Mouse (Mus musculus) embryonic facial prominence, embryonic 15.5 days (tissue): ENCODE measurements around the gene Cryba1. TPM values are rescaled to one million over a fixed set of nuclear protein-coding genes. Genes with fewer than 3 reads are reported as not detected.

Source experiments
- ATAC-seq: fragments of 200-750 bp; cut with Nextera tagmentation; 2 replicates; pipeline ENCODE4 v1.8.0; 2017; ENCODE audit warnings: low read depth, moderate TSS enrichment; ENCODE audit not compliant: insufficient number of reproducible peaks, low FRiP score, low TSS enrichment
- H3K27ac ChIP-seq: fragments of 300-500 bp; sonication (generic); replicated peaks from 2 replicates; pipeline ENCODE4 v1.5.1; 2015; ENCODE audit warnings: mild to moderate bottlenecking, inconsistent platforms
- H3K27me3 ChIP-seq: fragments of 300-500 bp; sonication (generic); 2 replicates; pipeline ENCODE4 v1.6.1; 2015; ENCODE audit warnings: inconsistent platforms
- H3K36me3 ChIP-seq: fragments of 300-500 bp; sonication (generic); 2 replicates; pipeline ENCODE4 v1.6.1; 2015; ENCODE audit warnings: mild to moderate bottlenecking, inconsistent platforms
- H3K4me1 ChIP-seq: fragments of 300-500 bp; sonication (generic); 2 replicates; pipeline ENCODE4 v1.6.1; 2015; ENCODE audit warnings: inconsistent platforms
- H3K4me2 ChIP-seq: fragments of 300-500 bp; sonication (generic); replicated peaks from 2 replicates; pipeline ENCODE4 v1.6.1; 2015; ENCODE audit warnings: mild to moderate bottlenecking, inconsistent platforms
- H3K4me3 ChIP-seq: fragments of 300-500 bp; sonication (generic); replicated peaks from 2 replicates; pipeline ENCODE4 v1.5.1; 2015; ENCODE audit warnings: mild to moderate bottlenecking, inconsistent platforms
- H3K9ac ChIP-seq: fragments of 300-500 bp; sonication (generic); 2 replicates; pipeline ENCODE4 v1.6.1; 2015; ENCODE audit warnings: inconsistent platforms
- H3K9me3 ChIP-seq: fragments of 300-500 bp; sonication (generic); replicated peaks from 2 replicates; pipeline ENCODE4 v1.6.1; 2016; ENCODE audit warnings: inconsistent platforms
- WGBS: fragments of 180-500 bp; shearing (Covaris S2); methylation state at CpG from one replicate; pipeline ENCODE4 v1.1.7; 2015; 5-methylcytosine and 5-hydroxymethylcytosine counted together
- polyA plus RNA-seq: library from polyadenylated mRNA; unstranded; fragments of >200 nt; fragmentation: Nextera tagmentation; extraction: Ambion mirVana; gene quantifications from 2 replicates; pipeline ENCODE4 v1.2.1, GENCODE M21; 2015

Cryba1 gene
- polyA plus RNA-seq = 6.0 and 7.2 TPM in 2 replicates

DNA sequence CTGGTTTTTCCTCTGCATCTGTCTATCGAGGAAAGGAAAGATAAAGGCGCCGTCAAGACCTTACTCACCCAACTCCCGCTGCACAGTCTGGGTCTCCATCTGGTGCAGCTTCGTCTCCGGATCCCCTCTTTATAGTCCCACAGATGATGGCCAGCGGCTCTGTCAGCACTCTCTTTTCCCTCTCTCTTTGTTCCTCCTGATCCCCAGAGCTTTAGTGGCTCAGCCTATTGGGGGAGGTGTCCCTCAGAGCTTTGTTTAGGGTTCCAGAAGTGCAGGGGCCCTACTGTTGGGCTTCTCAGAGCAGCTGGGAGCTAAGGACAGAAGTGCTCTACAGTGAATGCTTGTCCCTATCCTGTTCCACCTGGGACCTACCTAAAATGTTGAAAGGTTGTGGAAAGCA is at the start of gene Cryba1:
Cryba1 (minus strand) TSS at position 101 of the 400 bp plus-strand sequence.
- H3K27me3 ChIP-seq = no peaks in the 10 kb centered on the region
- no peaks in the 10 kb centered on the region for H3K36me3 ChIP-seq
- H3K9ac ChIP-seq = no peak within 1 kb of the TSS
- no peak within 1 kb of the TSS for H3K4me3 ChIP-seq
- H3K4me2 ChIP-seq = no peak within 1 kb of the TSS
- no peak for ATAC-seq
- 41% methylated on average over 7 of the region's 7 CpGs for WGBS
- 0 out of 2 replicates have a peak, but pooled peaks cover 3% of the 10 kb centered on the region for H3K4me1 ChIP-seq
- no peak within 1 kb of the TSS for H3K27ac ChIP-seq
- no peaks in the 10 kb centered on the region for H3K9me3 ChIP-seq

DNA sequence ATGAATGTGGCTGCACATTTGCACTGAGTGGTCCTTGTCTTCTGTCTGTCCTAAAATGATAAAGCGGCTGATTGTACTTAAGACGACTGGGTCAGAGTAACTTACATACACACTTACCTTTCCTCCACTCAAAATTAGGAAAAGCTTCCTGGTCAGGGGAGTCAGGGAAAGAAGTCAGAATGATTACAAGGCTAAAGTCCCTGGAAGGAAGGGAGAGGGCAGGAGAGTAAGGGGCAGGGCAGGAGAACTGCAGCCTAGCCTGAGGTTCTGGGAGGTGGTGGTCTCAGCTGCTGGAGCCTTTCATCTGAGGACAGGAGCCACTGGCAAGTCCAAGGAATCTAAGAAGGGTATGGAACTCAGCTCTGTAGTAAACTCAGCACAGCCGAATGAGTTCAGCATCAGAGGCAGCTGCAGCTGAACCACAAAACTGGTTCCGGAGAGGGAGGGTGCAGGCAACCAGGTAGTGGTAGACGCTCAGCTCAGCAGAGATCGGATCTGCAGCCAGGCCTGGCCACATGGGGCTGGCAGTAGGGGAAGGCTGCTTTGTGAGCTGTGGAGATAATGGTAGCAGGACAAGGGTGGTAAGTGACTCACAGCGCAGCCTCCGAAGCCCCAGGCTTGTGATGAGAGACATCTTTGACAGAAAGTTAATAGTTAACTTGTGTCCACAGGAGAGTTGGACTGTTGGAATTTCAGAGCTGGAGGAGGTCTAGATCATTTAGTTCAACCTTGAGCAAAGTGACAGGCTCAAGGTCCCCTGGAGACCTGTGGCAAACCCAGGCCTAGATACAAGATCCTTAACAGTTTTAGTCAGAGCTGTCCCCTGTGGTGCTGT is 47.0 kb upstream of the Cryba1 start:
- Histone ChIP-seq H3K4me3 (no peak overlapping the region), H3K4me1 (peaks cover 7% of the 10 kb centered on the region; the same call in 1 of the 2 replicates), H3K4me2 (no peak overlapping the region), H3K27ac (no peak overlapping the region), H3K9ac (no peak overlapping the region), H3K27me3 (no peaks in the 10 kb centered on the region), H3K9me3 (no peaks in the 10 kb centered on the region), H3K36me3 (0 out of 2 replicates have a peak, but pooled peaks cover under 1% of the 10 kb centered on the region)
- no peak for ATAC-seq
- WGBS = 63% methylated on average over 8 of the region's 8 CpGs

DNA sequence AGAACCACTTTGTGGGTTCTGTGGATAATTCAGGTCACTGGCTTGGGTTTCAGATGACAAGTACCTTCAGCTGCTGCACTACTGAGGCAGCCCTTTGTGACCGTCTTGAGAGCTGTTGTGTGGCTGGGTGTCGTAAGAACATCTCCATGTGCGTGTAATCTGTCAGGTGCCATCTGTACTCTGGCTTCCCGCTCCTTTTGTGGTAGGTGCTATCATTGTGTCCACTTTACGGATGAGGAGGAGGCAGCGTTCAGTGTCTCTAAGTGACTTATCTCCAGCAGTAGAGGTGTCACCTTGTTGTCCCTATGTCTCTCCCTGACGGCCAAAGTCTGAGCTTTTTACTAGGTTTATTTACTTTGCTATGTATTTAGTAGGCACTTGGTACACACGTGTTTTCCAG is 45.3 kb upstream of the Cryba1 start:
- 84% methylated on average over 8 of the region's 8 CpGs for WGBS
- no peak for ATAC-seq
- H3K4me2 ChIP-seq = no peak overlapping the region
- no peaks in the 10 kb centered on the region for H3K36me3 ChIP-seq
- H3K27ac ChIP-seq = no peak overlapping the region
- H3K27me3 ChIP-seq = no peaks in the 10 kb centered on the region
- no peak overlapping the region for H3K9ac ChIP-seq
- H3K4me3 ChIP-seq = no peak overlapping the region
- peaks cover 16% of the 10 kb centered on the region for H3K4me1 ChIP-seq
- no peaks in the 10 kb centered on the region for H3K9me3 ChIP-seq

DNA sequence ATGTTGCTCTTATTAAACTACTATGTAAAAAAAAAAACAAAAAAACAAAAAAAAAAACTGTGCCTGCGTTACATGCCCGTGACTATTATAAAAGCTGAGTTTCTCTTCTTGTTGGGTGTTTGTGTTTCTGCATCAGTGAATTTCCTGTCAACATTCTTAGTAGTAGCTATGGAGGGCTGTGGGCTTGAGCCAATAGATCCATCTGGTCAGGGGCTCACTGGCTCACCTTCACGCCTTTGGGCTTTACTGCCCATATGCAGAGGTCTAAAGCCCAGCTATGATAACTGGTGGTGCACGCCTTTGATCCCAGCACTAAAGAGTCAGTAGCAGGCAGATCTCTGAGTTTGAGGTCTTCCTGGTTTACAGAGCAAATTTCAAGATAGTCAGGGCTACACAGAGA is 44.4 kb upstream of the Cryba1 start:
- H3K27ac ChIP-seq = no peak overlapping the region
- H3K4me3 ChIP-seq = no peak overlapping the region
- H3K27me3 ChIP-seq = no peaks in the 10 kb centered on the region
- H3K9ac ChIP-seq = no peak overlapping the region
- WGBS = 82% methylated on average over 4 of the region's 4 CpGs
- no peak for ATAC-seq
- H3K36me3 ChIP-seq = no peaks in the 10 kb centered on the region
- H3K4me2 ChIP-seq = no peak overlapping the region
- H3K4me1 ChIP-seq = peaks cover 24% of the 10 kb centered on the region
- no peaks in the 10 kb centered on the region for H3K9me3 ChIP-seq

DNA sequence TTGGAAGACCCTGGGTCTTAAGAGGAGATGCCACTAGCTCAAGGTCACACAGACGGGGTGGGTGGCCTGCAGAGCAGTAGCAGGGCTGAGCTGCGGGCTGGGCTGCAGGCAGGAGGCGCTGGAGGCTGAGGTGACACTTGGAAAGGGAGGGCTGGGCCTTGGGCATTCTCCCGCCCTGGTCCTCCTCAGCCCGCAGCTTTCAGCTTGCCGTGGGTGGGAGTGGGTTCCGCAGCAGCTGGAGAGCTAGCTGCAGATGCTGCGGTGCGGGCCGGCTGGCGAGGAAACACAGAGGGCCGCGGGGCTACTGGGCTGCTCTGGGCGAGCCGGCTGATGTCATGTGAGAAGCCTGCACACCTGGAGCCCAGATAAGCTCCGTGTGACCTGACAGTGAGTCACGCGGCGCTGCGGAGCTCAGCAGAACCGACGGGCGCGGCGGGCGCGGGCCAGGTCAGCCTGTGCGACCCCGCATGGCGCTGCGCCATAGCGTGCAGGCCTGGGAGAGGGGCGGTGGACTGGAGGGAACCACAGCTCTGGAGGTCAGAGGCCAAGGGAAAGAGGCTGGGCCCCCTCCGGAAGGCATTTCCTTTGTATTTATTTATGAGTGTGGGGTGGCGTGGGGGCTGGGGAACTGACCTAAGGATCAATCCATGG is 41.4 kb upstream of the Cryba1 start:
- Histone ChIP-seq H3K9ac (peak overlapping the region; percentile 26; the same call in 1 of the 2 replicates), H3K4me3 (peak overlapping the region; percentile 35), H3K9me3 (no peaks in the 10 kb centered on the region), H3K27ac (peak overlapping the region; percentile 39; the same call in 1 of the 2 replicates), H3K36me3 (no peaks in the 10 kb centered on the region), H3K27me3 (no peaks in the 10 kb centered on the region), H3K4me2 (peak overlapping the region; percentile 62), H3K4me1 (peaks cover 36% of the 10 kb centered on the region)
- 5% methylated on average over 35 of the region's 35 CpGs for WGBS
- ATAC-seq = 0 out of 2 replicates have a peak, but pooled peaks have one; percentile 40

DNA sequence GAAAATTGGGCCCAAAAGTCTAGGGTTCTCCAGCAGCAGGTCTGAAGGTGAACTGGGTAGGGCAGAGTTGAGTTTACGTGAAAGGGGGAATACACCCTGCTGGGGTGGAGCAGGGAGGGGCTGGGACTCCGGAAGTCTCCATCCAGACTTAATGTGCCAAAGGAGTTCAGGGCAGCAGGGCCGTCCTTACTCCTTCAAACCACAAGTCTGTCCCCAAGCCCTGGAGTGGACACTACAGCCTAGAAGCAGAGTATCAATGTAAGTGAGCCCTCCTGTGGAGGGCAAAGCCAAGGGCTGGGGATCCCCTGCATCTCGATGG is 40.3 kb upstream of the Cryba1 start:
- Histone ChIP-seq H3K27me3 (no peaks in the 10 kb centered on the region; the same call in 1 of the 2 replicates), H3K27ac (no peak overlapping the region), H3K36me3 (no peaks in the 10 kb centered on the region), H3K4me2 (no peak overlapping the region), H3K4me1 (peaks cover 36% of the 10 kb centered on the region), H3K9me3 (no peaks in the 10 kb centered on the region), H3K9ac (no peak overlapping the region), H3K4me3 (no peak overlapping the region)
- WGBS = 46% methylated on average over 4 of the region's 4 CpGs
- ATAC-seq = no peak

DNA sequence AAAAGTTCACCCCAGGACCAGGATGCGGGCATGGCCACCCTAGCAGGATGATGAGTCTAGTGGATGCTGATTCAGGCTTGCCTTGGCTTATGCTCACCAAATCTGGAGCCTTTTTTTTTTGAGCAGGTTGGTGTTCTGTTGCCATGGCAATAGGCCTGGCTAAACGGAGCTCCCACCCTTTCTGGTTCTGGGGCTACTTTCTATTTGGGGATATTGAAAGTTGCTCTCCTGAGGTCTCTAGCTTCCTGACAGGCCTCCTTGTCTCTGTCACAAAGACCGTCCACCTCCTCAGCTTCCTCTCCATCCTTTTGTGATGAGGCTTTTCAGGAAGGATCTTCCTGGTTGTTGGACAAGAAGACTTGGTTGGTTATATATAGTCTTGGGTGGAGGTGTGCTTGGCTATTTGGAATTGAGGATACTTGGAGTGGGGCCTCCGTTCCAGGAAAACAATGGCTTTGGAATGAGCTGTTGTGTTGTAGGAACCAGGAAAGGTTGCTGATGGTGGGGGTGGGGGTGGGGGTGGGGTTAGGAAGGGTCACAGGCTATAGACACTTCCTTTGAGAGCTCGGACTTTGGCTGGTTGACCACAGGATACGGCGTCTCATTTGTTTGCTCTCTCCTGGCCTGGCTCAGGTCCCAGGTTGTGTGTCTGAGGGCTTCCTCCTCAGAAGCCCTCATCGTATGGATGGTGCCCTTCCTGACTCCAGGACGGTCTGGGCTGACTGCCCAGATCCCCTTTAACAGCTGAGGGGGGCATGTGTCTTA is 39.8 kb upstream of the Cryba1 start:
- Histone ChIP-seq H3K9ac (no peak overlapping the region), H3K36me3 (no peaks in the 10 kb centered on the region), H3K4me3 (peak overlapping the region; percentile 89; the same call in 1 of the 2 replicates), H3K27me3 (no peaks in the 10 kb centered on the region; the same call in 1 of the 2 replicates), H3K4me1 (peaks cover 36% of the 10 kb centered on the region), H3K9me3 (no peaks in the 10 kb centered on the region), H3K27ac (no peak overlapping the region), H3K4me2 (peak overlapping the region; percentile 88)
- 55% methylated on average over 9 of the region's 9 CpGs for WGBS
- no peak for ATAC-seq

DNA sequence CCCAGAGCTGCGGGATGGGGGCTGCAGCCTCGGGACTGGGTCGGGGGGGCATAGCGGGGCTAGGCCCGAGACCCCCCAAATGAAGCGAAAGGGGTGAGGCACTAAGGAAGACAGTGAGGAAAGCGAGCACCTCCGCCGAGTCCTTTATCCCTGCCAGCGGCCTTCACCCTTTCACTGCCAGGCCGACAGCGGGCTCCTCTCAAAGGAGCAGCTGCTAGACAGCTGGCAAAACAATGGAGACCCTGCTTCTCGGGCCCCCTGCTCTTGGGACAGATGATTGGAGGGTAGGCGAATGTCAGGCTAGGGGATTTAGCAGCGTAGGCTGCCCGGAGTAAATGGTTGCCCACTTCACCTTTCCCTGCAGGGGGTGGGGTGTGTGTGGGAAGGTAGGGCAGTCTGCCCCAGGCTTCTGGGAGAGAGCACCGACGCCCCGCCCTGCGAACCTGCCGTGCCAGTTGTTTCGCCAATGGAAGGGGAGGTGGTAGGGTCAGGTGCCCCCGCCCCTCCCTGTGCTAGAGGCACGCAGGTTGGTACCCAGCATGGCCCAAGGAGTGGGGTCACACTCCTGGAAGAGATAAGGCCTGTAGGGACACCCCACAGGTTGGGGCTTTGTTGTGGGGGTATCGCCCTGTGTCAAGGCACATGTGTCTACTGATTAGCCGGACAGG is 38.7 kb upstream of the Cryba1 start:
- H3K4me1 ChIP-seq = peaks cover 36% of the 10 kb centered on the region
- H3K27me3 ChIP-seq = no peaks in the 10 kb centered on the region; the same call in 1 of the 2 replicates

DNA sequence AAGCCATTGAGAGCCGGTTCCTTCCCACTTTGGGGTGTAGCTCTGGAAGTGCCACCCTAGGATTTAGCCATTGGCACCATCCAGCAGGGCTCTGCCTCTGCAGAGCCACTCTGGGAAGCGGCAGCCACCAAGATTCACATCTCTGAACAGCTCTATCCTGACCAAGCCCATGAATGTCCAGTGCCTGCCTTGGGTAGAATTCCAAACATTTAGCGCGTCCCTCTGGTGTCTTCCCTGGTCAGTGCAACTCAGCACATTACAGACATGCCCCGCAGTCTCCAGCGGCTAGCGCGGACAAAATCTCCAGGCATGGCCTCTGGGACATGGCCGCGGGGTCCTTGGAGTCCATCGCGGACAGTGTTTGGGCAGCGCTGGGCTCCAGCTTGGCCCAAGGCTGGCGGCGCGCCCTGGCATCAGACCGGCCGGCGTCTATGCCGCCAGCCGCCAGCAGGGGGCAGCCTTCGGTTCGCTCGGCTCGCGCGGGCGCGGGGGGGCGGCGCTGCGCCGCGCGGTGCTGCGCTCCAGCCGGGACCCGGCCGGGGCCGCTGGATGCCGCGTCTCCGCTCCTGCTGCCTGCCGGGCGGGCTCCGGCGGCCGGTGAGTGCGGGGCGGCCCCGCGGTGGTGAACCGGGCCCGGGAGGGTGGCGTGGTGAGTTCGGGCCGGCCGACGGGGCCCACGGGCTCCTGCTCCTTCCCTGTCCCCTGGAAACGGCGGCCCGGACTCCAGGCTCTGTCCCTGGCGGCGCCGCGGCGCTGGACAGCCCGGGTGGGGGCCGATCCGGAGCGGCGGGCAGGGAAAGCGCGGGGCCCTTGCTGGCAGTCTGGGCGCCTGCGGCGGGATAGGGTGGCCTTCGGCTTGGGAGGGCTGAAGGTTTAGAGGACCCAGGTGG is 37.9 kb upstream of the Cryba1 start, which contains the start of gene Myo18a:
Myo18a (plus strand) TSS at position 464 of the 890 bp plus-strand sequence.
- peak within 1 kb of the TSS; percentile 94 for H3K9ac ChIP-seq
- peak within 1 kb of the TSS; percentile 89 for H3K4me3 ChIP-seq
- H3K27me3 ChIP-seq = no peaks in the 10 kb centered on the region; the same call in 1 of the 2 replicates
- no peaks in the 10 kb centered on the region for H3K9me3 ChIP-seq
- H3K4me2 ChIP-seq = peak within 1 kb of the TSS; percentile 88
- 2% methylated on average over 77 of the region's 79 CpGs for WGBS
- no peaks in the 10 kb centered on the region for H3K36me3 ChIP-seq
- ATAC-seq = peak; percentile 78
- peaks cover 36% of the 10 kb centered on the region for H3K4me1 ChIP-seq
- peak within 1 kb of the TSS; percentile 87 for H3K27ac ChIP-seq

More for the DNA sequence above, 38.7 kb upstream of the Cryba1 start:
- no peaks in the 10 kb centered on the region for H3K36me3 ChIP-seq
- peak overlapping the region; percentile 87 for H3K27ac ChIP-seq
- H3K4me3 ChIP-seq = peak overlapping the region; percentile 89
- peak overlapping the region; percentile 88 for H3K4me2 ChIP-seq
- ATAC-seq = peak; percentile 47
- H3K9ac ChIP-seq = peak overlapping the region; percentile 94
- WGBS = 5% methylated on average over 26 of the region's 26 CpGs
- no peaks in the 10 kb centered on the region for H3K9me3 ChIP-seq

DNA sequence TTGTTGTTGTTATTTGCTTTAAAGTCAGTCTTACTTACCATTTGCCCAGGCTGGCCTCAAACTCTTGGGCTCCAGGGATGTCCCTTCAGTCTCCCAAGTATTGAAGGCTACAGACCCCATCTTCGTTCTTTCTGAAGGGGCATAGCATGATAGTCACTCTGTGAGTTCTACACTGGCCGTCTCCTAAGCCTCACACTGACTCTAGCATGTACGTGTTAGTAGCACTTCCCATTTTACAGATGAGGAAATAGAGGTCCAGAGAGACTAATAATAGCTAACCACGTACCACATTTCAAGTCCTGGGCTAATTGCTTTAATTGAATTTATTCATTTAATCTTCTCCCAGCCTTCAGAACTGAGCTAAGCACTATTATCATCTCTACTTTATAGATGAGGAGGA is 34.9 kb upstream of the Cryba1 start:
- H3K4me2 ChIP-seq = no peak overlapping the region
- H3K9ac ChIP-seq = no peak overlapping the region
- H3K27ac ChIP-seq = no peak overlapping the region
- 80% methylated on average over 4 of the region's 4 CpGs for WGBS
- no peaks in the 10 kb centered on the region; the same call in 1 of the 2 replicates for H3K27me3 ChIP-seq
- no peak for ATAC-seq
- no peak overlapping the region for H3K4me3 ChIP-seq
- peaks cover 17% of the 10 kb centered on the region for H3K4me1 ChIP-seq
- H3K9me3 ChIP-seq = no peaks in the 10 kb centered on the region
- no peaks in the 10 kb centered on the region for H3K36me3 ChIP-seq
